Mouse (Mus musculus): ENCODE measurements at regions not wholly inside any gene's neighbourhood (a gene's known extent, or its start where the extent isn't known, plus 50 kb on each side); places are given as distances from the start of the nearest gene placed in this dataset.
"Not testable (repeated sequence)": the region's sequence is repeated elsewhere in the genome, so short reads cannot be mapped to it uniquely, and the experiment has no call there.

DNA sequence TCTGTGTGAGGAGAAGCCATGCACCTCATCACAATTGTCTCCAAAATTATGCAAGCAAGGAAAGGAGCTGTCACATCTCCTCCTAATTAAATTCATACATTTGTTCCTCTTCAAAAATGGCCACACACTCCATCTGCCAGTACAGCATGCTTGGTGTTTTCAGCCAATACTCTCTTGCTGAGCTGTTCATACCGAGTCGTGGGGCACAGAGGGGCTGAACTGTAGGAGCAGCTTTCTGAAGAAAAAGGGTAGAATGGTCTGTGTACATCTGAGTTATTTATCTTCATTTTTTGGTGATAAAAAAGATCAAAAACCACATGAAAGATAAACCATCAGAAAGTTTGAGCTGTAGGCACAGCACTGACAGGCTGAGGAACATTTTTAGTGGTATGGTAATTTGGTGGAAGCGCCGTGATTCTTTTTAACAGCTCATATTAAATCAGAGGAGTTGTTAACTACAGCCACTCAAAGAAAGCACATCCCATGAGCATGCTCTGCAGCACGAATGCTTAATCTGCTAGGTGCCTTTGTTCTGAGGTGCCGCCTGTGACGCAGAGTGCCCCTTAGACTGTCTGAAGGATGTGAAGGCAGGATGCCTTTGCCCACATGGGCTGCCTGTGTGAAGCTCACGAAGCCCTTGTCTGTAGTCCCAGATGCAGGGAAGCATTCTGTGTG lies 573.8 kb downstream of the Dcdc2c start:
- peak; percentile 38 to 61 for DNase-seq (ENCODE audit: low spot score in 2 of 2)

DNA sequence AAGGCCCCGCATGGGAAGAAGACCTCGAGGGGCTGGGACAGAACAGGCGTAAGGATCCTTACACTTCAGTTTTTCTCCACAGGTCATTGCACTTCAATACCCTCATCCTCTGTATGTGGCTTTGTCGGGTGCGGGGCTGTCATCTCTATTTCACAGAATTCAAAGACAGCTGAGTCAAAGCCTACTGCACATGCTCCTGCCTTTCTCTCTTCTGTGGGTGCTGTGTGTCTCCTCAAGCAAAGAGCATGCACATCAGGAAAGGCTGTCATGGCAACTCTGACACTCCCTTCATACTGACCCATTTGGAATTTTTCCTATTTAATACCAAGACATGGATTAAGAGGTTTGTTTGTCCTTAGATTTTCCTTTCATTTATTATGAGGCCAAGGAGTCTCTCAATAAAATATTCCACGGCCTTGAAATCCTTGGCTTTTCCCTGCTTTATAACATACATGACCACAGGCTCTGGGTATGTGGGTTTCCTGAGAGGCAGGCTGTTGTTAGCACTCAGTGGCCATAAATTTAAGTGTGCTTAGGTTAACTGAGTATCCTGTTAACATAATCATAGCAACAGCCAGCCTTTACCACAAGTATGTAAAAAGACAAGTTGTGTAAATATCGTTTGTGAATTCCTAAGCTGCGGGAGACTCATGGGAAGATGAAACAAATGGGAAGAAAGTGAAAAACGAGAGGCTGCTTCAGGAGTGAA lies 574.5 kb downstream of the Dcdc2c start:
- DNase-seq (ENCODE audit: low spot score in 2 of 2) = no peak

DNA sequence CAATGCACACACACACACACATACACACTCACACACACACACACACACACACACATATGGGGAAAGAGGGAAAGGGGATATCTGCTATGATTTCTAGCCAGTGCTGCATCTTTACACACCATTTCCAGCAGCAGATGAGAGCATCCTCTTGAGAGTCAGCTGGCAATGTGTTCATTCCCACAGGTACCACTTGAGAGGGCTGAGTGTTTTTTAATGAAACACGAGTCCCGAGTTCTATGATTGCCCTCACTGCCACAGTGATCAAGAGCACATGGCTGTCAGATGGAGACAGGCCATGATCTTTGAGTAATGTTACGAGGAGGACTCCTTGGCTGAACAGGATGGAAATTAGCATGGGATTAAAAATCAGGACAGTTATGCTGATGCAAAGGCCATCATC lies 589.3 kb downstream of the Dcdc2c start:
- no peak for DNase-seq (ENCODE audit: low spot score in 2 of 2)

DNA sequence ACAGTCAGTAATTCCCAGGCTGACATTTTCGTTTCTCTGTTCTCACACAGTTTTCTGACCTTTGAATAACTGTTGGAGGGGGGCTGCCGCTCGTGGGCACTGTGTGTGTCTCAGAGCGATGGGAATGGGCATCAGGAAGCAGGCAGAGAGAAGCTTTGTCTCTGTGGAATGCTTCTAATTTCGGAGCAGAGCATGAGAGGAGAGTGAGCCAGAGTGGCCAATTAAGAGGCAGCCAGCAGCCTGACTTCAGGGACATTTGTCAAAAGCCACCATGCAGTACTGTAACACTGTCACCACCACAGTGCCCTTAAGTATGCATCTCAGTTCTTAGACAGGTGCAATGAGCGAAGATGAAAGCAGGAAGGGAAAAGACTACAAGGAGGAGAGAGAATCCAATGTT lies 592.1 kb downstream of the Dcdc2c start:
- DNase-seq (ENCODE audit: low spot score in 2 of 2) = no peak

DNA sequence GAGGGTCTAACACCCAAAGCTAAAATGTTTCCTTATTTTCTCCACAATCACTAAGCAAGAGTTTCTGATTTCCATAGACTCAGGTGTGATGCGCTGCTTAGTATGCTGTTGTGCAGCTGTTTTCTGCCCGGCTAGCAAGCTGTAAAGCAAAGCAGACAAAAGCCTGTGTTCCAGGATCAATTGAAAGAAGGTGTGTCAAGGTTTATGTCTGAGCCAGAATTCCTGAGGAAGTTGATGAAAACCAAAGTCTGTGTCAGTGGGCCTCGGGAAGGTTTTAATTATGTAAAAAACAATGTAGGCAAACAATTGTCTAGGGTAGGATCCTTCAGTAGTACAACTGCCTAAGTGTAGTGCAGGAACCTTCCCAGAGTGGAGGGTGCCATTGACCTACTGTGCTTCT lies 604.6 kb downstream of the Dcdc2c start:
- DNase-seq (ENCODE audit: low spot score in 2 of 2) = no peak

DNA sequence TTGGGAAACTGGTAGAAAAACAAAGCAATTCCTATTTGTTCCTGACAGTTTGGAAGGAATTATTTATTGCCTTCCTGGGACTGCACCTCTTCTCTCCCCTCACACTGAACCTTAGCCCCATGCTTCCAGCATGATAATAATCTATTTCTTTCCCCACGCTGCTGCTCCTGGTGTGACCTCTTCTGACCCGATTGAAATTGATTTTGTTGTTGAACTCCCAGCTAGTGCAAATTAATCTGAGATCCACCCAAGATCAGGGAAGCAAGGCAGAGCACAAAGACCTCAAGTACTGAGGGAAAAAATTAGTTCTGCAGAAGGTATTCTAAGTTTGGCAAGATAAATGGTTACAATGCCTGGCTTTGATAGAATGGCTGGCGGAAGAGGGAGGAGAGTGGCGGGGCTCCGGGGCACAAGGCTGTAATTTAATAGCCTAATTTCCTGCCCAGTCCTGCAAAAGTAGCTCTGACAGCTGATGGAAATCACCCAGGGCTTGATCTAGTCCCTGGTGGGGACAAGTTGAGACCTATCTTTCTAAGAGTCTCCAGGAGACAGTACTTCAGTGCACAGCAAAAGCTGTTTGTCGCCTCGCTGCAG lies 604.6 kb upstream of the Sox11 start:
- DNase-seq (ENCODE audit: low spot score in 2 of 2) = no peak

DNA sequence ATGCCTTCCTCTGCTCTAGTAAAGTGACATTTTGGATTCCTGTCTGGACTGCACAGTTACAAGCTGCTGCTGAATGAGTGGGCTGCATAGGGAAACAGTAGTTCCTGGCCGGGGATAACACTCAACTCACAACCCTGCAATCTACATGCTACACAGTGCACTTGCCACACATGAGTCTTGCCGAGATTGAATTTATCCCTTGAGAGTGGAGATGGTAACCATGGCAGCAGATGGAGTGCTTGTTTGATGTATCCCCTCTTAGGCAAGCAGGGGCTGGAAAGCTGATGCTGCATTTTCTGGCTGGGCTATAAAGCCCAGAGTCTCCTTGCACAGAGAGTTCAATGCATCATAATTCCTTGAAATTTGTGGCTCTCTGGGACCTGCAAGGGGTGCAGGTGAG lies 603.0 kb upstream of the Sox11 start:
- no peak for DNase-seq (ENCODE audit: low spot score in 2 of 2)

DNA sequence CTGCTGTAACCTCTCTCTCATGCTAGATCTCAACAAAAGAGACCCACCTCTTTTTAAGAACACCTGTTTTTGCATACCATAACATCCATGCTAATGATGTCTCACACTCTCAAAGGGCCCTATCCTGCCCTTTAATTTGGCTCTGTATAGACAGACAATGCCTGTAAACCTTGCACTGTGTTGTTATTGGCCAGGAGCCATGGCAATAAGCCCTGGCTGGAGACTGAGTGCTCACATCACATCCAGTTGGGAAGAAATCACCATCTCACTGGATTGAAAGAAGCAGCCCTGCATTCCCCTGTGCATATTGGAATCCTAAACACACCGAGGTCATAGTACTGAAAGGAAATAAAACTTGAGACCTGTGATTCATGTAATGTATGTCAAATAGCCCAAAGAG lies 598.7 kb upstream of the Sox11 start:
- DNase-seq (ENCODE audit: low spot score in 2 of 2) = no peak

DNA sequence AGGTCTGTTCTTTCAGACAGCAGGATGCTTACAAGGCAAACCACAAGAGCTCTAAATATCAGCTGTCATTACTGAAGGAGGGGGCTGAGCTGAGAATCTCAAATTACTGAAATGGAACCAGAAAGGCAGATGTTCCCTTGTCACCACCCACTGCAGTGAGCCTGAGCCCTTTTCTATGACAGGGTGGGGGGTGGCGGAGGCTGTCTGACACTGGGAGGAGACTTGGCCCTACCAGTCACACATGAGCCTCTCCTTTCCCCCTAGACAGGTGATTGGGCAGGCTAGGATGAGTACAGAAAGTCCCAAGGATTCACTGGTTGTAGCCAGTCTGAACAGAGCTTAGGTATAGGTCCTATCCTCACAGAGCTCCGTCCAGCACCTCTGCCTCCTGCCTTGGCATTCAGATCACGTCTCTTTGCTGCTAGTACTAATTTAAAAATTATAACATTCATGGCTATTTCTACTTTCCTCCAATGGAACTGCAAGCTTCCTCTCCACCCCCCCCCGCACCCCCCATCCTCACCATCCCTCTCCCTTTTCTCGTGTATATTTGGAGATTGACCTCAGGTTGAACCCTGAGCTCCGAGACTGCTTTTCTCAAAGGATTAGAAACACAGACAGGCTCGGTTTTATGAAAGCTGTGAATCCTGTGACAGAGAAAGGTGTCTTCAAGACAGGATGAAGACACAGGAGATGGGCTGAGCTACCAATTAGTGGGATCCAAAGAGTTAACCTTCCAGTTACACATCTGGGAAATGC lies 590.2 kb upstream of the Sox11 start:
- peak; percentile 5 to 42 for DNase-seq (ENCODE audit: low spot score in 2 of 2)

DNA sequence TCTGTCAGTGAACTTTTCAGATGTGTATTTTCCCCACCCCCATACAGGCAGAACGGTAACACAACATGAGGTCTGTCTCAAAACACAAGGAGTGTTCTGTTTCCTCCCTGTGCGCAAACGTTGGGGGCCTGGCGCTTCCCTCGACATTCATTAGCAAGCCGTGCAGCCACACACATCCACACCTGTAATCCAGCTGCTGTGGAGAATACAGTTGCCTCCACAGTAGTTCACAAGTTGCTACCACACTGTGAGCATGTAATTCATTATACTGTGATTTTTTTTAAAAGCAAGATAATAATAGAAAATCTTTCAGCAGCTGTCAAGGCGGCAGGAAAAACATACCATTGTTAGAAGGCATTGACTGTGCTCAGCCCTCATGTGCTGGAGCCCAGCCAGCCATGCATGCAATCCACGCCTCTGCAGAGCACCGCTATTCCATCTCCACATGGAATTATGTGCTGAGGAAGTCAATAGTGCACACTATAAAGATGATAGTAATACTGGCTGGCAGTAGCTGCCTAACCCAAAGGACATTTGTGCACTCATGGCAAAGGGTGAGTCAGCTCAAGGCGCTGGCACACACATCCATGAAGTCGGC lies 586.1 kb upstream of the Sox11 start:
- no peak for DNase-seq (ENCODE audit: low spot score in 2 of 2)

DNA sequence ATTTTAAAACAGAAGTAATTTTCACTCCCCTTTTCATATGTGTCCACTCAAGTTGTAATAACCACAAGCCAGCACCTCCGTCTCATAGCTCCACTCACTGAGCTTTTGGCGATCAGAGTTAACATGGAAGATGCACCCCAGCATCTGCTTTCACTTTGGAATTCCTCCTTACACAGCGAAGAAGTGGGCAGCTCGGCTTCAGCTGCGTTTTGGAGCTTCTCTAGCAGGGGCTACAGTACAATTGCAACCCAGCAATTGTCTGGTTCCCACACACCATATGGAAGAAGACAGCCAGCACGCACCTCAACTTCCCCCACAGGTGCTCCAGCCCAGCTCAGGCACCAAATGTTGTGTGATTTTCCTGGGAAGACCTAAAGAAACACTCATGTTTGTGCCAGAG lies 584.4 kb upstream of the Sox11 start:
- peak in 1 of 2 experiments; percentile 12 for DNase-seq (ENCODE audit: low spot score in 2 of 2)

DNA sequence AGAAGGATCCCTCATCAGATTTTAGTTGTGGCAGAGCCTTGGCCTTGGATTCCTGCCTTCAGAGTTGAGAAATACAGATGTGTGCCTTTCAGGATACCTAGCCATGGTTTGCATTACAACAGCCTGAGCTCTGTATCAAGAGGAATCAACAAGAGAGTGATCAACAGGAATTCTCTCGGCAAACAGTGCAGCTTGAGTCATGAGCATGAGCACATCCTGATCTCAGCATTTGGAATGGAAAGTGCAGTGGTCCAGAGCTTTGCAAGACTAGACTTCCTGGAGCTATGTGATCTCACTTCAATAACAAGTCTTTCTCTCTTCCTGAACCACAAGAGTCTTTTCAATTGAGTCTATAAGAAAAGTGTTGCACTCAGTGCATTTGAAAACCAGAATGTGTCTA lies 578.2 kb upstream of the Sox11 start:
- no peak for DNase-seq (ENCODE audit: low spot score in 2 of 2)

DNA sequence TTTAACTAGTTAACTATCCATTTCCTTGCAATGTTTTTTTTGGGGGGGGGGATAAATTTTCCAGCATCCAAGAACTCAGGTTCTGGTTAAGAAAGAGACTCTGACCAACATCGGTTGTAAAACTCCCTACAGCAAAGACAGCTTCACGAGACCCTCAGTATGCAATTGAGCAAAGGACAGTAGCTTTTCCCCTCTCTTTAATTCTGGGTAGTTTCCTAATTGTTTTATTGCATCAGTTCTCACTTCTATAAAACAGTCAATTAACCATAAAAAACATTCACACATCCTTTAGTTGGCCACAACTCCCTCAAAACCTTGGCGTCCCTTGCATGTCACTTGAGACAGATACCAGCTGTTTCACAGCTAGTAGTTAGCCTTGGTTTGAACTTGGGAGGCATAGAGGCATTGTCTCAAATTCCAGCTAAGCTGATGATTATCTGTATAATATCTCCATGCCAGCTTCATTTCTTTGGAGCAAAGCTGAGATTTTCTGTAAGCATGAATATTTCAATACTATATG lies 574.1 kb upstream of the Sox11 start:
- no peak for DNase-seq (ENCODE audit: low spot score in 2 of 2)

DNA sequence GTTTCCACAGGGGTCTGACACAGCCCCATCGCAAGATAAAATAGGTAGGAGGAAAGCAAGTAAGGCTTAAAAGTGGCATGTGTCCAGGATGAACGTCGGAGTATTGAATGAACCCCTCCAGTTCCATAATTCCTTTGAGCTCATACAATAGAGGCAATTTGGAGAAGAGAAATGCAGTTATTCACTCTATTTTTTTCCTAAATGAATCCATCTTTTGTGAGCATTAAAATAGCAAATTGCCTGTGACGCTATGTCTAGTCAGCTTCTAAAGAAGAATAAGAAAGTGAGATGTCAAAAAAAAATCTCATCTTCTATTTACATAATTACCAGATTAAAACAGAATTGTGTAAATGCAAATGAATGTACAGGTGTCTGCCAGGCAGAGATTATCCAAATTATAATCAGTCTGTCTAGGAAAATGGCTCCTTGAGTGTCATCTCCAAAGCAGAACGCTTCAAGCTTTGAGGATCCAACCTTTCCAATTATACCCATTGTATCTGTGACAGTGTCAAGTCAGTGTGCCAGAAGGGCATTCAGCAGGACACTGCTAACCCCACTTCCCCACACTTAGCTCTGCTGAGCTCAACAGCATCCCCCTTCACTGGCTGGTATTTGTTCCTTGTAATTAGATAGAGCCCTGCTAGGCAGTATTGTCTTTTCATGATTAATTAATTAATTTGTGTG lies 567.2 kb upstream of the Sox11 start:
- DNase-seq (ENCODE audit: low spot score in 2 of 2) = no peak

DNA sequence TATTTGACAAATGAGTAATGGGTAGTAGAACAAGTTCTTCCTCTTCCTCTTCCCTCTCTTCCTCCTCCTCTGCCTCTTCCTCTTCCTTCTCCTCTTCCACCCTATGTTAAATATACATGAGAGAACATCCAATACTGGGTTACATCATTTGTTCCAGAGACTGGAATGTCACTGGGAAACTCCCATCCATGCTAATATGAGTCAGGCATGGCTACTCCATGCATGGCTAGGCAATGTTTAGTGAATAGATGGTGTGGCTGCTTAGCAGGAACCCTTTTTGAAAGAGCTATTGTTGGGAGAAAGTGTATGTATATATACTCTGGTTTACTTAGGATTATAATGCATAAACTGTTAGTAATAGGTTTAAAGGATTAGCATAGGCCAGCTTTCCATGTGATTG lies 554.3 kb upstream of the Sox11 start:
- not testable (repeated sequence) for DNase-seq (ENCODE audit: low spot score in 2 of 2)

DNA sequence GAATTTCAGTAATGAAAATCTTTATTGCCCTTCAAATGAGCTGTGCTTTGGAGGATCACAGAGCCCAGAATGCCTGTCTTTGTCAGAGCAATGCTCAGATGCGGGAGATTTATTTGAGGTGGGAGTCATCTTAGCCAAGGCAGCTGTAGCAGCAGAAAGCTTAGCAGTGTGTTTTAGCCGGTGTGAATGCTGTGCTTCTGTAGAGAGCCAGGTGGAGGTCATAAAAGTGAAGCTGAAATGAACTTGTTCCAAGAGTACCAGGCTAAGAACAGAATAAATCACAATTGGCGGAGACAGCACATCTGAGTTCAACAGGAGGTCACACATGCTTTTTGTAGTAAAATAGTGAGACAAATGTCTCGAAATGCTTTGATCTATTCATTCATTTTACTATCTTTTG lies 539.3 kb upstream of the Sox11 start:
- no peak for DNase-seq (ENCODE audit: low spot score in 2 of 2)

DNA sequence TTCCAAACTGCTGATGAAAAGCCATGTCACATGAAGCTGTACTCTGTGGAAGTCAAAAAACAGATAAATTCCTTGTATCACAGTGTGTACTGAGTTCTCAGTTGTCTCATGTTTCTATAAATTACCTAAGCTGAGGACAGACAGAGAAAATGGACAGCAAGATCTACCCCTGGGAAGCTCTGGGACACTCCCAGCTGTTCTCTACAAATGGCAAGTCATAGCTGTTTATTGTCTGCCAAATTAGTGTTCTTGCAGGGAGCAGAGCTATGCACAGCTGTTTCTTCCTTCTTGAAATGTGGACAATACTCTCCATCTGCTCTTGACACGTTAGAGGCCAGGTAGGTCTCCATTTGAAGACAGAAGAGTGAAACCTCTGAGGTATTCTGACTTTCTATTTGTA lies 524.0 kb upstream of the Sox11 start:
- DNase-seq (ENCODE audit: low spot score in 2 of 2) = no peak

DNA sequence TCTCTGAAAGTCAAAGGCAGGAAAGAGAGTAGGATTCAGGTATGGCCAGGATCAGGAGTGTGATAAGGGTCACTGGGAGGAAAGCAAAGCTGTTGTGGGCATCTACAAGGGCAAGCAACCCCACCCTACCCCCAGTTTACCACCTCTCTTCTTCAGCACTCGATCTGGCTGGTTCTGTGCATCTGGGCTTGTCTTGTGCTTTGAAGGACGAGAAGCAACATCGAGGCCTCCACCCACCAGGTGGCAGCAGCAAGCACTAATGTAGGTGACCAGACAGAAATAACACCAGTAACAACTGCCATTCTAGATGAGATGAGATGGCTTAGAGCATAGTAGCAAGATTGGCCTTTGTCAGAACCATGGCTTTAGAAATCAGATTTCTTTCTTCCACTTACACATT lies 507.2 kb upstream of the Sox11 start:
- DNase-seq (ENCODE audit: low spot score in 2 of 2) = no peak

DNA sequence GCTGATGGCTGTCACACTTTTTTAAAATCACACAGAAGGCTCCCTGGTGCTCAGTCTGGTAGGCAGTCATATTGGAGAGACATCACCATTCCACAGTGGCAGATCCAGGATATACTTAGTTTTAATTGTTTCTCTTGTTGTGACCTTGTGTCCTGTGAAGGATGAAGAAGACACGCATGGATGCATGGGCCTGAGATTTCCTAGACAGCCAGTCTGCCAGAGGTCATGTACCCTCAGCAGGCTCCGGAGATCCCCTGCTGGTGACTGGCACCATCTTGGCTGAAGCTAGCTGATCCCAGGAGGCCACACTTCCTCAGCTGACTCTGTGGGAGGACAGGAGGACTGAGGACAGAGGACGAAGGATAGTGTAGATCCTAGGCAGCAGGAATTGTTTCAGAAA lies 506.7 kb upstream of the Sox11 start:
- DNase-seq (ENCODE audit: low spot score in 2 of 2) = no peak

DNA sequence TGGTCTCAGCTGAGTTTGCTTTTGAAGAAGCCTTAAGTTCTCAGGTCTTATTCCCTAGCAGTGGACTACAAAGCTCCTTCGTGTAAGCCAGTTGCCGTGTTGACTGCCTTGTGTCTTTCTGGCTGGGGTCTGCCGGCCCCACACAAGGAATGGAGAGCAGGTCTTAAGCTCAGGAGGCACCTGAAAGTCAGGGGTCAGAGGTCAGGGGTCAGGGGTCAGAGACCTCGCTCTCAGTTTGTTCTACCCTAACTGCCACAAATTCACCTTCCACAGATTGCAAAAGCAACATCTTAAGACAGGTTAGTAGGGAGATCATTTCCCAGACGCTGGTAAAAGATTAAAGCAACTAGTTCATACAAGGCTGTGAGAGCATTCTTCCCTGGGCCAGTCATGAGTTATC lies 505.8 kb upstream of the Sox11 start:
- DNase-seq (ENCODE audit: low spot score in 2 of 2) = no peak

DNA sequence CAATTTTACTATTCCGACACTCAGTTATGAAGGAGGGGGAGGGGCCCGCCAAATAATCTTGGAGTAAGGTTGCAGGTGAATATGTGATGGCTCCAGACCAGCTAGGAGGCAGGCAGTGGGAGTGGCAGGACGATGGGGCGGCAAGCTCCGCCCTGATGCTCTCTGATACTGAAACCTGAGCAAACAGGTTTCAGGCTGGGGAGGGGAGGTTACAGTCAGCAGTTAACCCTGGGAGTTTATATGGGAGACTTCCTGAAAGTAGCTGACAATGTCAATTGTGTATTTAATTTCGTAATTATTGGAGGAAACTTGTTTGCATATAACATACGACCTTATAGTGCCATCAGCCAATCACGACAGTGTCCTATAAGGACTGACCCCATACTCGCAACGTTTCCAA lies 505.0 kb upstream of the Sox11 start:
- no peak for DNase-seq (ENCODE audit: low spot score in 2 of 2)

Measured in left cerebral cortex, adult 18-20 months (tissue).